Mouse (Mus musculus) R1 (cell line): ENCODE results near the gene Sec16b.
A peak's percentile ranks its signal among the peaks of the same experiment; 100 is the strongest.

ENCODE experiments used
- DNase-seq: peaks from one replicate; pipeline ENCODE4 v3.0.0-alpha.2; 2018; ENCODE audit warnings: low read depth, low spot score

The Sec16b gene

GRCm38 (mm10) chr1:157555738-157556137, 49.2 kb downstream of the Sec16b start:
- no peak for DNase-seq

GRCm38 (mm10) chr1:157556439-157556838, 49.9 kb downstream of the Sec16b start:
- DNase-seq, result no peak

GRCm38 (mm10) chr1:157558145-157558544, 51.6 kb downstream of the Sec16b start:
- peak; percentile 41 for DNase-seq

GRCm38 (mm10) chr1:157559986-157560385, 53.5 kb downstream of the Sec16b start:
- DNase-seq, result no peak

GRCm38 (mm10) chr1:157560654-157561386, 54.3 kb downstream of the Sec16b start:
- peak; percentile 86 for DNase-seq

- DNase-seq, result no peak
Observed at GRCm38 (mm10) chr1:157567819-157568218, 61.3 kb downstream of the Sec16b start.

GRCm38 (mm10) chr1:157569263-157570090, 62.9 kb downstream of the Sec16b start:
- no peak for DNase-seq

- DNase-seq, result peak; percentile 37
Observed at GRCm38 (mm10) chr1:157575316-157575715, 68.8 kb downstream of the Sec16b start.

- no peak for DNase-seq
Observed at GRCm38 (mm10) chr1:157578336-157578735, 71.8 kb downstream of the Sec16b start.

GRCm38 (mm10) chr1:157586556-157586955, 80.0 kb downstream of the Sec16b start:
- DNase-seq, result no peak

GRCm38 (mm10) chr1:157592039-157592438, 85.5 kb downstream of the Sec16b start:
- no peak for DNase-seq

GRCm38 (mm10) chr1:157594561-157594960, 88.0 kb downstream of the Sec16b start:
- no peak for DNase-seq

- DNase-seq, result no peak
Observed at GRCm38 (mm10) chr1:157595165-157595564, 88.6 kb downstream of the Sec16b start.

GRCm38 (mm10) chr1:157604513-157604912, 98.0 kb downstream of the Sec16b start:
- no peak for DNase-seq
